ENCODE assay signal across 8 mouse cellular contexts in the genomic region with DNA sequence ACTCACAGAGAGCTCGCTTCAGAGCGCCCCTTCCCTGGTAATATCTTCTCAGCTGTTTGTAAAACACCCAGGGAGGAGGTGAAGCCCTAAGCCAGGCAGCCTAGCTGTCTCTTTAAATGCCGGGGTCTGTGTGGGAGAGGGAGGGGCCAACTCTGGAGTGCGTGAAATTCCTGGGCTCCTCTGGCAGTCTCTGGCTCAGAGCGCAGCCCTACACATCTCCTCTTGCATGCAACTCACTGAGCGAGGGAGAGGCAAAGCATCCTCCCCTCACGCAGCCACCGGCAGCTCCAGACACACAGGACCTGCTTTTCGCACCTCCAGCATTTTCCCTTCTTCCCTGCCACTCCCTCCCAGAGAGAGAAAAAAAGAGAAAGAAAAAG. TPM values are rescaled to one million over a fixed set of nuclear protein-coding genes. Genes with fewer than 3 reads are reported as not detected.
DNase-seq lines count a peak whose midpoint lies in the region; TF ChIP-seq lines count a peak whose summit lies in the region.

A gene (plus strand): TSS at position 186 of the 380 bp plus-strand sequence.

- H3K27ac ChIP-seq in liver, adult 2 months (replicated peaks; ENCODE audit: insufficient read depth, low read depth, low read length) = no peak within 1 kb of the TSS

- no peak within 1 kb of the TSS for H3K9ac ChIP-seq in liver, adult 2 months (ENCODE audit: low read depth, low read length)

- no peaks in the 10 kb centered on the region for H3K79me2 ChIP-seq in liver, adult 2 months (ENCODE audit: control insufficient read depth, insufficient read depth, low read length)

- DNase-seq in ES-CJ7 (ENCODE audit: low read depth, low spot score) = peak; percentile 64
- peak; percentile 26 for DNase-seq in cerebellum, adult 9-10 months
- peak; percentile 76 to 90 for DNase-seq in frontal cortex, adult 2 months (ENCODE audit: extremely low spot score in 1 of 2, low spot score in 1 of 2)
- peak; percentile 28 for DNase-seq in kidney, postnatal 10 days
- DNase-seq in liver, adult 2 months (ENCODE audit: extremely low read depth, low read depth, low spot score) = no peak
- DNase-seq in retina, postnatal 1 day = peak; percentile 88
- no peak for DNase-seq in thymus, postnatal 0 days (ENCODE audit: low spot score)
- no peak for DNase-seq in gastrocnemius, adult 18-20 months (ENCODE audit: low spot score)

- no peaks in the 10 kb centered on the region for H3K36me3 ChIP-seq in liver, adult 2 months (ENCODE audit: control insufficient read depth, insufficient read depth, low read length)

- WGBS in liver, adult 2 months = under 1% methylated on average over 9 of the region's 9 CpGs

- H3K27me3 ChIP-seq in liver, adult 2 months (ENCODE audit: control insufficient read depth, insufficient read depth, low read length) = no peaks in the 10 kb centered on the region

- no peaks in the 10 kb centered on the region for H3K4me1 ChIP-seq in liver, adult 2 months (ENCODE audit: control insufficient read depth, insufficient read depth, low read length)

- no peak for TF ChIP-seq CTCF in liver, adult 2 months (IDR thresholded peaks at IDR 0.05; ENCODE audit: low read depth, low read length)

- TF ChIP-seq POLR2A in liver, adult 2 months (IDR thresholded peaks at IDR 0.05; ENCODE audit: extremely low read depth, insufficient read depth, low read length) = no peak

- H3K4me3 ChIP-seq in liver, adult 2 months (ENCODE audit: insufficient read depth, low read depth, low read length) = peak within 1 kb of the TSS; percentile 11; the same call in 1 of the 2 replicates

RNA-seq across cellular contexts. Expression of the gene that starts here (rescaled TPM):
- 104 and 109 TPM in 2 replicates for polyA plus RNA-seq in frontal cortex, adult 2 months (2012; rRNA removed)
- 0.18 and 1.0 TPM in 2 replicates for total RNA-seq in liver, adult 2 months (2014; rRNA removed)
- polyA plus RNA-seq in liver, adult 2 months (2012; rRNA removed) = 0.20 and 0.31 TPM in 2 replicates
- 0.17 and 0.23 TPM in 2 replicates for polyA plus RNA-seq in thymus, postnatal 0 days (2015; fragmentation: Nextera tagmentation; extraction: Ambion mirVana)
- total RNA-seq in gastrocnemius, adult 18-20 months (2021) = under 1 TPM; 0.05 TPM

Comparison
In these comparisons a context has a peak if more than half of its experiments do, and no peak if none do; other contexts are left out.
1. RNA of the gene that starts here (polyA plus RNA-seq): 104 to 109 TPM in frontal cortex, adult 2 months; 0.20 to 0.31 TPM in liver, adult 2 months and 0.17 to 0.23 TPM in thymus, postnatal 0 days; every median in the first group is over 10 times any median in the second.
2. DNase-seq: peak in ES-CJ7 (single experiment), cerebellum, adult 9-10 months (single experiment), frontal cortex, adult 2 months (2 of 2), kidney, postnatal 10 days (single experiment) and retina, postnatal 1 day (single experiment); none in liver, adult 2 months (single experiment), thymus, postnatal 0 days (single experiment) and gastrocnemius, adult 18-20 months (single experiment).